Mouse (Mus musculus) MEL (cell line): ENCODE data around the gene Fis1. TPM values are rescaled to one million over a fixed set of nuclear protein-coding genes. Genes with fewer than 3 reads are reported as not detected.
"Not testable (repeated sequence)": the region's sequence is repeated elsewhere in the genome, so short reads cannot be mapped to it uniquely, and the experiment has no call there.

Experiments used
- DNase-seq: peaks from one replicate; pipeline ENCODE4 v3.0.0; 2011; ENCODE audit warnings: low read depth, low spot score
- H3K27ac ChIP-seq: 2 replicates; pipeline ENCODE4 v1.5.1; 2012; ENCODE audit warnings: low read depth, mild to moderate bottlenecking, control low read depth, low read length, moderate library complexity; ENCODE audit not compliant: control insufficient read depth
- H3K27me3 ChIP-seq, 2 experiments: fragments of 150-350 bp in 1 of 2; sonication (generic) in 1 of 2; 2 replicates each; pipeline ENCODE4 v1.6.1; 2012; ENCODE audit warnings: low read length in 2 of 2, mild to moderate bottlenecking in 2 of 2, improper control_type of control experiment in 1 of 2, moderate library complexity in 1 of 2; ENCODE audit not compliant: insufficient read depth in 2 of 2, control insufficient read depth in 1 of 2
- H3K36me3 ChIP-seq, 2 experiments: 2 replicates each; pipeline ENCODE4 v1.6.1; 2012 to 2014; ENCODE audit warnings: low read length in 2 of 2, improper control_type of control experiment in 1 of 2, inconsistent platforms in 1 of 2, mild to moderate bottlenecking in 1 of 2; ENCODE audit not compliant: insufficient read depth in 2 of 2, control insufficient read depth in 1 of 2
- H3K4me1 ChIP-seq, 2 experiments: fragments of 150-350 bp in 1 of 2; sonication (generic) in 1 of 2; 2 replicates each; pipeline ENCODE4 v1.6.1; 2012; ENCODE audit warnings: low read length in 2 of 2, improper control_type of control experiment in 1 of 2, mild to moderate bottlenecking in 1 of 2; ENCODE audit not compliant: insufficient read depth in 2 of 2, control insufficient read depth in 1 of 2
- H3K4me3 ChIP-seq, 2 experiments: fragments of 150-350 bp in 1 of 2; sonication (generic) in 1 of 2; 2 replicates each; pipeline ENCODE4 v1.5.1; 2012; ENCODE audit warnings: low read depth in 2 of 2, low read length in 2 of 2, mild to moderate bottlenecking in 2 of 2, moderate library complexity in 2 of 2, control low read depth in 1 of 2, improper control_type of control experiment in 1 of 2; ENCODE audit not compliant: control insufficient read depth in 1 of 2, insufficient read depth in 1 of 2
- H3K79me2 ChIP-seq: 2 replicates; pipeline ENCODE4 v1.6.1; 2012; ENCODE audit warnings: mild to moderate bottlenecking, low read length, moderate library complexity; ENCODE audit not compliant: control insufficient read depth, poor library complexity, insufficient read depth
- H3K9ac ChIP-seq: 2 replicates; pipeline ENCODE4 v1.6.1; 2012; ENCODE audit warnings: low read depth, mild to moderate bottlenecking, control low read depth, low read length, moderate library complexity; ENCODE audit not compliant: control insufficient read depth, poor library complexity, severe bottlenecking
- H3K9me3 ChIP-seq: fragments of 150-350 bp; sonication (generic); replicated peaks from 2 replicates; pipeline ENCODE4 v1.6.1; 2012; ENCODE audit warnings: mild to moderate bottlenecking, low read length, improper control_type of control experiment, moderate library complexity; ENCODE audit not compliant: insufficient read depth
- CHD1 ChIP-seq: IDR thresholded peaks from 2 replicates; pipeline ENCODE4 v1.6.1; 2012; ENCODE audit warnings: low read depth, mild to moderate bottlenecking, inconsistent platforms, low read length, improper control_type of control experiment
- ELF1 ChIP-seq: IDR thresholded peaks from 2 replicates; pipeline ENCODE4 v1.6.1; 2014; ENCODE audit warnings: low read depth, mild to moderate bottlenecking, inconsistent platforms, low read length, improper control_type of control experiment, moderate library complexity
- MAFK ChIP-seq: IDR thresholded peaks from 2 replicates; pipeline ENCODE4 v1.6.1; 2011; ENCODE audit warnings: low read depth, mild to moderate bottlenecking, low read length, improper control_type of control experiment, borderline replicate concordance
- MAX ChIP-seq: IDR thresholded peaks from 2 replicates; pipeline ENCODE4 v1.6.1; 2011; ENCODE audit warnings: low read length, improper control_type of control experiment
- NRF1 ChIP-seq: IDR thresholded peaks from 2 replicates; pipeline ENCODE4 v1.6.1; 2014; ENCODE audit warnings: low read depth, mild to moderate bottlenecking, inconsistent platforms, low read length, improper control_type of control experiment, moderate library complexity; ENCODE audit not compliant: poor library complexity, insufficient read depth, severe bottlenecking
- POLR2AphosphoS5 ChIP-seq: IDR thresholded peaks from 2 replicates; pipeline ENCODE4 v1.6.1; 2012; ENCODE audit warnings: low read depth, borderline replicate concordance, mild to moderate bottlenecking, inconsistent platforms, low read length, moderate library complexity, mixed read lengths
- SIN3A ChIP-seq: IDR thresholded peaks from 2 replicates; pipeline ENCODE4 v1.6.1; 2012; ENCODE audit warnings: low read length, improper control_type of control experiment, inconsistent platforms
- UBTF ChIP-seq: IDR thresholded peaks from 2 replicates; pipeline ENCODE4 v1.6.1; 2012; ENCODE audit warnings: low read depth, mild to moderate bottlenecking, inconsistent platforms, low read length, improper control_type of control experiment, moderate library complexity, borderline replicate concordance; ENCODE audit not compliant: insufficient read depth
- ZKSCAN1 ChIP-seq: IDR thresholded peaks from 2 replicates; pipeline ENCODE4 v1.6.1; 2012; ENCODE audit warnings: low read depth, mild to moderate bottlenecking, inconsistent platforms, low read length, improper control_type of control experiment, moderate library complexity
- ZMIZ1 ChIP-seq: IDR thresholded peaks from 2 replicates; pipeline ENCODE4 v1.6.1; 2012; ENCODE audit warnings: low read depth, mild to moderate bottlenecking, inconsistent platforms, low read length, improper control_type of control experiment, moderate library complexity
- polyA plus RNA-seq, 2 experiments: library from polyadenylated mRNA; stranded (reverse) in 1 of 2; unstranded in 1 of 2; fragments of >175 nt in 1 of 2; fragments of >200 nt in 1 of 2; gene quantifications; 2 replicates each; pipeline versions ENCODE4 v1.2.1 to v1.2.4; 2012; ENCODE audit warnings: low replicate concordance in 2 of 2, low read depth in 1 of 2; ENCODE audit not compliant: insufficient read length in 2 of 2, insufficient read depth in 1 of 2, missing spikeins in 1 of 2
- total RNA-seq: library from RNA; depleted of rRNA; stranded (reverse); fragments of 300-350 nt; gene quantifications from 2 replicates; pipeline ENCODE4 v1.2.3, GENCODE M21; 2012

The Fis1 gene
- total and polyA plus RNA-seq, 3 experiments = 164 to 184 TPM; not detected in 1

DNA sequence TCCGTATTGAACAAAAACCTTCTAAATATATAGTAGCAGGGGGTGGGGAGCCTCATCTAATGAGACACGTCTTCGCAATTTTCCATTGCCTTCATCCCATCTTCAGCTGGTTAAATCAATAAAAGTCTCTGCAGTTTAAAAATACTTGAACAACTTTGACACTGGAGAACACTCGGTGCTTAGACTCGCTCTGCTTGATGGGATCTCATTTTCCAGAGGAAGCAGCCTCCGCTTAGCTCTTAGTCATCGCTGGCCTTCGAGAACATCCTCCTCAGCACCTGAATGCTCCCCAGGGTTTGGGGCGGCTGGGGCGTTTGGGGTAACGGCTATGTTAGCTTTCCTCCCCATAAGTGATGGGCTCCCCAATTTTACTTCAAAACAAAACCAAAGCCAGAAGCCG lies 8.0 kb upstream of the Fis1 start:
- Histone ChIP-seq H3K36me3 (no peaks in the 10 kb centered on the region), H3K9ac (no peak overlapping the region)
- no peak for TF ChIP-seq POLR2AphosphoS5
- no peak for TF ChIP-seq MAFK
- no peak for TF ChIP-seq MAX
- no peak for TF ChIP-seq SIN3A
- TF ChIP-seq CHD1 = no peak
- no peak for TF ChIP-seq ZMIZ1
- TF ChIP-seq, all 39 proteins: peak for 0
- H3K27me3 ChIP-seq = no peaks in the 10 kb centered on the region
- H3K4me1 ChIP-seq = no peaks in the 10 kb centered on the region
- H3K27ac ChIP-seq = no peak overlapping the region
- no peak for DNase-seq
- no peaks in the 10 kb centered on the region for H3K9me3 ChIP-seq
- no peaks in the 10 kb centered on the region for H3K79me2 ChIP-seq
- H3K4me3 ChIP-seq = no peak overlapping the region

DNA sequence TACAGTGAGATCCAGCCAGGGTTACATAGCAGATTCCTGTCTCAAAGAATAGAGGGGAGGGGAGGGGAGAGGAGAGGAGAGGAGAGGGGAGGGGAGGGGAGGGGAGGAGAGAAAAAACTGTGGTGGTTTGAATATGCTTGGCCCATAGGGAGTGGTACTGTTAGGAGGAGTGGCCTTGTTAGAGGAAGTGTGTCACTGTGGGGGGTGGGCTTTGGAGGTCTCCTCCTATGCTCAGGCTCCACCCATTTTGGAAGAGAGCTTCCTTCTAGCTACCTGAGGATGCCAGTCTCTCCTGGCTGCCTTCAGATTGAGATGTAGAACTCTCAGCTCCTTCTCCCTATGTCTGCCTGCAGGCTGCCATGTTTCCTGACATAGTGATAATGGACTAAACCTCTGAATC lies 5.2 kb upstream of the Fis1 start:
- no peak overlapping the region for H3K4me3 ChIP-seq
- no peaks in the 10 kb centered on the region for H3K9me3 ChIP-seq
- H3K27ac ChIP-seq = no peak overlapping the region
- peaks cover 0 to 6% of the 10 kb centered on the region in 2 experiments; a peak in 1 of 4 replicates for H3K4me1 ChIP-seq
- H3K79me2 ChIP-seq = no peaks in the 10 kb centered on the region
- no peak for DNase-seq
- no peak for TF ChIP-seq ELF1
- no peak for TF ChIP-seq NRF1
- no peak for TF ChIP-seq UBTF
- no peak for TF ChIP-seq ZKSCAN1
- TF ChIP-seq, all 39 proteins: peak for 0
- H3K27me3 ChIP-seq = no peaks in the 10 kb centered on the region
- peaks cover 0 to 5% of the 10 kb centered on the region in 2 experiments; a peak in 1 of 4 replicates for H3K36me3 ChIP-seq
- H3K9ac ChIP-seq = no peak overlapping the region

DNA sequence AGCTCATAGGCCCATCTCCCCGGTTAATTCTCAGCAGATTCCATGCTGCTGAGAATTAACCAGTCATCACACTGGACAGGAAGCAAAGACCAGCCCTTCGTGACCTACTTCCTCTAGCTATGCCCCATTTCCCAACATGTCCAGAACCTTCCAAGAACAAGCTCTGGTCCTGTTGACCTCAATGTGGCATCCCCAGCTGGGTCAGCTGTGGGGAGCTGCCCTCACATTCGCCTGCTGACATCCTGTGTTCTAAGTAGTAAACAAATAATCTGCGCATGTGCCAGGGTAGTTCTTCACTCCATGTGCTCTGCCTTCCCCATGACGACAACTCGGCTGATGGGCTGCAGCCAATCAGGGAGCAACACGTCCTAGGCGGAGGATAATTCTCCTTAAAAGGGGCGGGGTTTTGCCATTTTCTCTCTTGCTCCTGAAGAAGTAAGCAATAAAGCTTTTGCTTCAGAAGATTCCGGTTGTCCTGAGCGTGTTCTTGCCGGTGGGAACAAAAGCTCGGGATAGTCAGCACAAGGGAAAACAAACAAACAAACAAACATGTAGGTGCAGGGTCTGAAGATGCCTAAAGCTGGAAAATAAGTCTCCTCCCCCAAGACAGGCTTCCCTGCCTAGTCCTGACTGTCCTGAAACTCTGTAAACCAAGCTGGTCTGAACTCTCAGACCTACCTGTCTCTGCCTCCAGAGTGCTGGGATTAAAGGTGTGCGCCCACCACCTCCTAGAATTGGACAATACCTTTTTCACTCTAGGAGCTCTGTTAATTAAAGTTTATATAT lies 3.3 kb upstream of the Fis1 start:
- not testable (repeated sequence) for H3K27me3 ChIP-seq, DNase-seq, H3K9me3 ChIP-seq, H3K4me3 ChIP-seq, H3K9ac ChIP-seq, H3K27ac ChIP-seq
- H3K36me3 ChIP-seq = peaks cover 0 to 11% of the 10 kb centered on the region in 2 experiments; a peak in 2 of 4 replicates
- peaks cover 13% of the 10 kb centered on the region for H3K79me2 ChIP-seq
- H3K4me1 ChIP-seq = peaks cover 0 to 13% of the 10 kb centered on the region in 2 experiments; a peak in 2 of 4 replicates
